Mouse (Mus musculus): ENCODE results near the gene Ttbk2. TPM values are rescaled to one million over a fixed set of nuclear protein-coding genes. Genes with fewer than 3 reads are reported as not detected.

The Ttbk2 gene
- polyA plus RNA-seq, 1 experiment from 2014 or later = 14.0 TPM

GRCm38 (mm10) chr2:120849449-120850423 is 668 bp downstream of the Ttbk2 start, which contains the start of gene Cdan1:
Gene Cdan1, minus strand, starts transcription at chr2:120850128.
- Histone ChIP-seq H3K27ac (peak within 1 kb of the TSS; percentile 91), H3K9ac (peak within 1 kb of the TSS; percentile 88), H3K4me1 (peaks cover 7% of the 10 kb centered on the region; the same call in 1 of the 2 replicates), H3K27me3 (no peaks in the 10 kb centered on the region), H3K4me3 (peak within 1 kb of the TSS; percentile 88), H3K36me3 (no peaks in the 10 kb centered on the region), H3K9me3 (replicated peaks) (no peaks in the 10 kb centered on the region), H3K4me2 (replicated peaks) (peak within 1 kb of the TSS; percentile 70)
- ATAC-seq (ENCODE audit: low FRiP score) = peak; percentile 77
- whole genome bisulfite sequencing = under 1% methylated on average over 63 of the region's 71 CpGs

DNA sequence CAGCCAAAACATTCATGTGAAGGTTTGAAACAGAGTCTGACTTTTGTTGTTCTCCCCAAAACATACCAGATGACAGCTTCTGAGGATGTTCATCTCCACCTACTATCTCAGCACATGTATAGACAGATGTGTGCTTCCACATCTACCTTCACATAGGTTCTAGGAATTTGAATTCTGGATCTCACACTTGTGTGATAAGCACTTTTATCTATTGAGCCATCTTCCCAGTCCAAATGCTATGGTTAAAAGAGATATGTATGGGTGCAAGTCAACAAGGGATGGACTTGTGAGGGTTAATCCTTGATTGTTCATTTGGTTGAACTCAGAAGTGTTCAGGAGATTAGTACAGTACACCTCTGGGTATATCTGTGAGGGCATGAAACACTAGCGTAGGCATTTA is 5.1 kb downstream of the Ttbk2 start:
- Histone ChIP-seq H3K36me3 (no peaks in the 10 kb centered on the region), H3K27me3 (no peaks in the 10 kb centered on the region), H3K27ac (no peak overlapping the region), H3K9ac (no peak overlapping the region), H3K4me2 (replicated peaks) (no peak overlapping the region), H3K4me3 (no peak overlapping the region), H3K9me3 (replicated peaks) (no peaks in the 10 kb centered on the region), H3K4me1 (peaks cover 7% of the 10 kb centered on the region; the same call in 1 of the 2 replicates)
- 93% methylated on average over 1 of the region's 1 CpGs for WGBS
- no peak for ATAC-seq (ENCODE audit: low FRiP score)

GRCm38 (mm10) chr2:120843990-120844389 is 6.4 kb downstream of the Ttbk2 start:
- no peak overlapping the region for H3K4me3 ChIP-seq
- no peak overlapping the region for H3K9ac ChIP-seq
- H3K27ac ChIP-seq = no peak overlapping the region
- H3K27me3 ChIP-seq = no peaks in the 10 kb centered on the region
- H3K4me1 ChIP-seq = peaks cover 4% of the 10 kb centered on the region; the same call in 1 of the 2 replicates
- no peak overlapping the region for H3K4me2 ChIP-seq (replicated peaks)
- H3K36me3 ChIP-seq = no peaks in the 10 kb centered on the region
- H3K9me3 ChIP-seq (replicated peaks) = no peaks in the 10 kb centered on the region
- ATAC-seq (ENCODE audit: low FRiP score) = no peak
- 88% methylated on average over 4 of the region's 4 CpGs for WGBS

GRCm38 (mm10) chr2:120841211-120841610 is 9.2 kb downstream of the Ttbk2 start:
- no peak overlapping the region for H3K9ac ChIP-seq
- H3K4me2 ChIP-seq (replicated peaks) = no peak overlapping the region
- H3K4me1 ChIP-seq = no peaks in the 10 kb centered on the region
- 0 out of 2 replicates have a peak, but pooled peaks cover 5% of the 10 kb centered on the region for H3K36me3 ChIP-seq
- ATAC-seq (ENCODE audit: low FRiP score) = no peak
- WGBS = 86% methylated on average over 1 of the region's 1 CpGs
- H3K9me3 ChIP-seq (replicated peaks) = no peaks in the 10 kb centered on the region; the same call in 1 of the 2 replicates
- no peak overlapping the region for H3K4me3 ChIP-seq
- no peak overlapping the region for H3K27ac ChIP-seq
- H3K27me3 ChIP-seq = no peaks in the 10 kb centered on the region

- Histone ChIP-seq H3K9ac (no peak overlapping the region), H3K9me3 (replicated peaks) (no peaks in the 10 kb centered on the region; the same call in 1 of the 2 replicates), H3K4me3 (no peak overlapping the region), H3K27ac (no peak overlapping the region), H3K4me2 (replicated peaks) (no peak overlapping the region), H3K36me3 (0 out of 2 replicates have a peak, but pooled peaks cover 17% of the 10 kb centered on the region), H3K27me3 (no peaks in the 10 kb centered on the region), H3K4me1 (no peaks in the 10 kb centered on the region)
- no peak for ATAC-seq (ENCODE audit: low FRiP score)
- 99% methylated on average over 4 of the region's 4 CpGs for WGBS
Measured at GRCm38 (mm10) chr2:120835167-120835566, 15.2 kb downstream of the Ttbk2 start.

DNA sequence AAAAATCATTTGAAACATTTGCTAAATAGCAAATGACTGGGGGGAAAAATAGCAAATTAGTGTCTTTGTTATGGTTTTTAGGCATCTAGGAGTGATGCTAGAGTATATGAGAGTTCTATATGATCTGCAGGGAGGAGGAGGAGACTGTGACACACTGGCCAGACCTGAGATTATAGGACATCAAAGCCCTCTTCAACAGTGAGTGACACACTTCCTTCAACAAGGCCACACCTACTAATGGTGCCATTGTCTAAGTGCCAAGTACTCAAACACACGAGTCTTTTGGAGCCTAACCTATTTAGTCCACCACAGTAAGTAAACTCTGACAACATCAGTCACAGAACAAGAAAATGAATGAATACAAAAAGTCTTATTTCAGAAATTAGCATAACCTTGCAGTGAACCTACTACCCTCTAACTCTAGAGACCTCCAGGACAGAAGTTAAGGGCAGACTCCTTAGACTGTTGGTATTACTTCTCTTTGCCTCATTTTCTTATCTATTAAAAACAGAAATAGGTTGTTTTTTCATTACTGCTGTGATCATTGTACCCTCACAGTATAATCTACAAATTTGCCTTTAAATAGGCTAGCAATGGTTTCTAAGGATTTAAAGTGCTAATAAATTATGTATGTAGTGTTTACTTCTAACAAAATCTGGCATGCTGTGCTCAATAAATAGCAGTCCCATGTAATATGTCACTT is 23.3 kb downstream of the Ttbk2 start:
- Histone ChIP-seq H3K9me3 (replicated peaks) (no peaks in the 10 kb centered on the region), H3K4me2 (replicated peaks) (no peak overlapping the region), H3K4me1 (no peaks in the 10 kb centered on the region), H3K9ac (no peak overlapping the region), H3K27me3 (no peaks in the 10 kb centered on the region), H3K4me3 (no peak overlapping the region), H3K27ac (no peak overlapping the region), H3K36me3 (0 out of 2 replicates have a peak, but pooled peaks cover 4% of the 10 kb centered on the region)
- ATAC-seq (ENCODE audit: low FRiP score) = no peak
- WGBS = 48% methylated on average over 1 of the region's 1 CpGs

DNA sequence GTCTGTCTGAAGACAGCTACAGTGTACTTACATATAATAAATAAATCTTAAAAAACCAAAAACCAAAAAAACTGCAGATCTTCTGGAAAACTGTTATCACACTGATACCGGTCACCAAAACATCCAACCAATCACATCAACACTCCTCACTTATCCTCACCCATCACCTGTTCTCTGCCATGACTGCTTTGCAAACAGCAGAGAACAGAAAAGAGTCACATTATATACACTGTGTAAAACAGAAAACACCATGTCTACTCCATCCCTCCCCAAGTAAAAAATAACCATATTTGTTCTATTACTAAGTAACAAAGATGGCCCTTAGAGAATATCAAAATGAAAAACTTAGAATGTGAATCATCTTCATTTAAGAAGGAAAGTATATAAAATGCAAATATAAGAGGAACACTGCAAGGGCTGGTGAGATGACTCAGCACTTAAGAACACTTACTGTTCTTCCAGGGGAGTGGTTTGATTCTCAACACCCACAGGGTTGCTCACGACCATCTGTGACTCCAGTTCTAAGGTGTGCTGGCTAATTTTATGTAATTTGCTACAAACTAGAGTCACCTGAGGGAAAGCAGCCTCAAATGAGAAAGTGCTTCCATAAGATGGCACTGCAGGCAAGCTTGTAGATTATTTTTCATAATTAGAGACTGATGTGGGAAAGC is 80.0 kb downstream of the Ttbk2 start:
- H3K9ac ChIP-seq = no peak overlapping the region
- H3K9me3 ChIP-seq (replicated peaks) = no peaks in the 10 kb centered on the region
- H3K36me3 ChIP-seq = peaks cover 35% of the 10 kb centered on the region
- WGBS = 88% methylated on average over 2 of the region's 2 CpGs
- no peak for ATAC-seq (ENCODE audit: low FRiP score)
- H3K4me2 ChIP-seq (replicated peaks) = no peak overlapping the region
- no peak overlapping the region for H3K27ac ChIP-seq
- H3K27me3 ChIP-seq = no peaks in the 10 kb centered on the region
- H3K4me3 ChIP-seq = no peak overlapping the region
- no peaks in the 10 kb centered on the region for H3K4me1 ChIP-seq

DNA sequence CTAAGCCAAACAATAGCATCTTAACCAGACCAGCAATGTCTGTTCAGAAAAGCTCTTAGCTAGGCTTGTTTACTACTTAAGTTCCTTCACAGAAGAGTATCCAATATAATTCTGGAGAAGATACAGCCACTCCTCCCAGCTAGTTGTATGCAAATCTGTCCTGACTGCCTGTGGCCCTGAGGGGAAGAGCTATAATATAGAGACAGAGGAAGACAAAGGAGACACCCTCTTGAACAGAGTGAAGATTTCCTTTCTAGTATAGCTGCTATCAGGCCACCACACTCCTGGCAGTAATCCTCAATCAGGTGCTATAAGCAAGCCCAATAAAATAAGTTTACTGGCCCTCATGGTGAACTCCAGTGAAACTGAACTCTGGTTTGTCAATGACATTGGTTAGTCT is 88.5 kb downstream of the Ttbk2 start:
- Histone ChIP-seq H3K4me1 (no peaks in the 10 kb centered on the region), H3K4me3 (no peak overlapping the region), H3K27me3 (no peaks in the 10 kb centered on the region), H3K9me3 (replicated peaks) (no peaks in the 10 kb centered on the region), H3K27ac (no peak overlapping the region), H3K36me3 (peaks cover 31% of the 10 kb centered on the region), H3K9ac (no peak overlapping the region), H3K4me2 (replicated peaks) (no peak overlapping the region)
- no peak for ATAC-seq (ENCODE audit: low FRiP score)

DNA sequence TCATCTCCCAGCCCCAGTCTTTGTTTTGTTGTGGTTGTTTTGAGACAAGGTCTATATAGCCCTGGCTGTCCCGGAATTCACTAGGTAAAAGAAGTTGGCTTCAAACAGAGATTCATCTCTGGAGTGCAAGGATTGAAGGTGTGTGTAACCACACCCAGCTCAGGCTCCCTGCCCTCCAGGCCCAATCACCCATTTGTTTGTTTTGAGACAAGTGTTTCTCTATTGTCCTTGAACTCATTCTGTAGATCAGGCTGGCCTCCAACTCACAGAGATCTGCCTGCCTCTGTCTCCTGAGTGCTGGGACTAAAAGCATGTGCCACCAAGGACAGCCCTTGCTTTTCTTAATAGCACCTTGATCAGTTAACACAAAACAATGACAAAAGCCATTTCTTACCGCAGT is 102.4 kb downstream of the Ttbk2 start:
- no peak overlapping the region for H3K4me3 ChIP-seq
- H3K9ac ChIP-seq = no peak overlapping the region
- H3K4me1 ChIP-seq = no peaks in the 10 kb centered on the region
- no peaks in the 10 kb centered on the region for H3K27me3 ChIP-seq
- H3K27ac ChIP-seq = no peak overlapping the region
- 97% methylated on average over 2 of the region's 2 CpGs for WGBS
- H3K4me2 ChIP-seq (replicated peaks) = no peak overlapping the region
- H3K36me3 ChIP-seq = peaks cover 62% of the 10 kb centered on the region
- no peak for ATAC-seq (ENCODE audit: low FRiP score)
- H3K9me3 ChIP-seq (replicated peaks) = no peaks in the 10 kb centered on the region

- Histone ChIP-seq H3K9ac (no peak overlapping the region), H3K27me3 (no peaks in the 10 kb centered on the region), H3K4me2 (replicated peaks) (no peak overlapping the region), H3K36me3 (peaks cover 72% of the 10 kb centered on the region), H3K9me3 (replicated peaks) (no peaks in the 10 kb centered on the region), H3K4me1 (no peaks in the 10 kb centered on the region), H3K27ac (no peak overlapping the region), H3K4me3 (no peak overlapping the region)
- ATAC-seq (ENCODE audit: low FRiP score) = no peak
- WGBS = 96% methylated on average over 1 of the region's 1 CpGs
Measured at GRCm38 (mm10) chr2:120745496-120745895, 104.9 kb downstream of the Ttbk2 start.

- H3K4me2 ChIP-seq (replicated peaks) = peak overlapping the region; percentile 95
- H3K27ac ChIP-seq = peak overlapping the region; percentile 93; the same call in 1 of the 2 replicates
- no peak overlapping the region for H3K9ac ChIP-seq
- no peaks in the 10 kb centered on the region for H3K27me3 ChIP-seq
- peak overlapping the region; percentile 92 for H3K4me3 ChIP-seq
- H3K9me3 ChIP-seq (replicated peaks) = no peaks in the 10 kb centered on the region
- 42% methylated on average over 7 of the region's 7 CpGs for WGBS
- H3K36me3 ChIP-seq = peaks cover 17% of the 10 kb centered on the region
- H3K4me1 ChIP-seq = peaks cover 26% of the 10 kb centered on the region
- ATAC-seq (ENCODE audit: low FRiP score) = no peak
Measured at GRCm38 (mm10) chr2:120731877-120732530, 118.4 kb downstream of the Ttbk2 start.
